Mouse (Mus musculus) neural tube, embryonic 12.5 days (tissue): ENCODE data around the gene Mrps7. TPM values are rescaled to one million over a fixed set of nuclear protein-coding genes. Genes with fewer than 3 reads are reported as not detected.
"Not testable (repeated sequence)": the region's sequence is repeated elsewhere in the genome, so short reads cannot be mapped to it uniquely, and the experiment has no call there.

Source experiments
- ATAC-seq: fragments of 200-750 bp; cut with Nextera tagmentation; 2 replicates; pipeline ENCODE4 v1.8.0; 2017; ENCODE audit warnings: low read depth, mild to moderate bottlenecking, moderate TSS enrichment, moderate library complexity; ENCODE audit not compliant: low FRiP score
- H3K27ac ChIP-seq: fragments of 300-500 bp; sonication (generic); 2 replicates; pipeline ENCODE4 v1.5.1; 2016
- H3K27me3 ChIP-seq: fragments of 300-500 bp; sonication (generic); replicated peaks from 2 replicates; pipeline ENCODE4 v1.6.1; 2016; ENCODE audit warnings: mild to moderate bottlenecking
- H3K36me3 ChIP-seq: fragments of 300-500 bp; sonication (generic); 2 replicates; pipeline ENCODE4 v1.6.1; 2016; ENCODE audit warnings: mild to moderate bottlenecking
- H3K4me1 ChIP-seq: fragments of 300-500 bp; sonication (generic); 2 replicates; pipeline ENCODE4 v1.6.1; 2016
- H3K4me2 ChIP-seq: fragments of 300-500 bp; sonication (generic); replicated peaks from 2 replicates; pipeline ENCODE4 v1.6.1; 2016; ENCODE audit warnings: mild to moderate bottlenecking
- H3K4me3 ChIP-seq: fragments of 300-500 bp; sonication (generic); 2 replicates; pipeline ENCODE4 v1.5.1; 2016
- H3K9ac ChIP-seq: fragments of 300-500 bp; sonication (generic); 2 replicates; pipeline ENCODE4 v1.6.1; 2016; ENCODE audit warnings: mild to moderate bottlenecking
- H3K9me3 ChIP-seq: fragments of 300-500 bp; sonication (generic); 2 replicates; pipeline ENCODE4 v1.6.1; 2016; ENCODE audit warnings: mild to moderate bottlenecking
- WGBS: fragments of 180-500 bp; shearing (Covaris S2); methylation state at CpG from one replicate; pipeline ENCODE4 v1.1.7; 2016; 5-methylcytosine and 5-hydroxymethylcytosine counted together
- polyA plus RNA-seq: library from polyadenylated mRNA; unstranded; fragments of >200 nt; fragmentation: Nextera tagmentation; extraction: Ambion mirVana; gene quantifications from 2 replicates; pipeline ENCODE4 v1.2.1, GENCODE M21; 2016

Gene Mrps7
- polyA plus RNA-seq, 1 experiment from 2014 or later, result 85.2 TPM

- not testable (repeated sequence) for H3K9ac ChIP-seq
- peaks cover 50% of the 10 kb centered on the region for H3K36me3 ChIP-seq
Measured at GRCm38 (mm10) chr11:115645498-115645897, 41.8 kb downstream of the Mrps7 start.

GRCm38 (mm10) chr11:115646439-115646838 is 42.7 kb downstream of the Mrps7 start:
- Histone ChIP-seq H3K27ac (no peak overlapping the region), H3K36me3 (peaks cover 52% of the 10 kb centered on the region), H3K9me3 (no peaks in the 10 kb centered on the region), H3K27me3 (no peaks in the 10 kb centered on the region), H3K9ac (no peak overlapping the region), H3K4me2 (no peak overlapping the region), H3K4me3 (no peak overlapping the region), H3K4me1 (no peaks in the 10 kb centered on the region)
- no peak for ATAC-seq
- 96% methylated on average over 9 of the region's 9 CpGs for WGBS

More at GRCm38 (mm10) chr11:115645498-115645897, 41.8 kb downstream of the Mrps7 start:
- not testable (repeated sequence) for H3K9me3 ChIP-seq, H3K4me3 ChIP-seq, H3K4me2 ChIP-seq, H3K27ac ChIP-seq, H3K27me3 ChIP-seq, H3K4me1 ChIP-seq, ATAC-seq
- WGBS, result 94% methylated on average over 14 of the region's 14 CpGs

- Histone ChIP-seq H3K36me3 (peaks cover 50% of the 10 kb centered on the region), H3K9ac (no peak overlapping the region), H3K9me3 (no peaks in the 10 kb centered on the region), H3K4me2 (no peak overlapping the region), H3K4me1 (no peaks in the 10 kb centered on the region), H3K27ac (no peak overlapping the region), H3K27me3 (no peaks in the 10 kb centered on the region), H3K4me3 (no peak overlapping the region)
- 71% methylated on average over 6 of the region's 6 CpGs for WGBS
- no peak for ATAC-seq
Measured at GRCm38 (mm10) chr11:115647459-115647858, 43.7 kb downstream of the Mrps7 start.

GRCm38 (mm10) chr11:115649706-115650105 is 46.0 kb downstream of the Mrps7 start:
- H3K9ac ChIP-seq, result no peak overlapping the region
- H3K4me2 ChIP-seq, result no peak overlapping the region
- no peaks in the 10 kb centered on the region for H3K4me1 ChIP-seq
- H3K27me3 ChIP-seq, result no peaks in the 10 kb centered on the region
- no peak overlapping the region for H3K27ac ChIP-seq
- ATAC-seq, result no peak
- no peaks in the 10 kb centered on the region for H3K9me3 ChIP-seq
- WGBS, result 73% methylated on average over 10 of the region's 10 CpGs
- H3K4me3 ChIP-seq, result no peak overlapping the region
- H3K36me3 ChIP-seq, result peaks cover 49% of the 10 kb centered on the region

- WGBS, result 94% methylated on average over 3 of the region's 3 CpGs
- H3K9me3 ChIP-seq, result no peaks in the 10 kb centered on the region
Measured at GRCm38 (mm10) chr11:115651680-115652079, 48.0 kb downstream of the Mrps7 start.

GRCm38 (mm10) chr11:115653194-115653593 is 49.5 kb downstream of the Mrps7 start:
- Histone ChIP-seq H3K9ac (no peak overlapping the region), H3K4me1 (no peaks in the 10 kb centered on the region), H3K27me3 (no peaks in the 10 kb centered on the region), H3K27ac (no peak overlapping the region), H3K36me3 (peaks cover 34% of the 10 kb centered on the region), H3K4me3 (no peak overlapping the region), H3K9me3 (no peaks in the 10 kb centered on the region), H3K4me2 (no peak overlapping the region)
- ATAC-seq, result no peak
- 90% methylated on average over 3 of the region's 3 CpGs for WGBS

More at GRCm38 (mm10) chr11:115651680-115652079, 48.0 kb downstream of the Mrps7 start:
- H3K4me1 ChIP-seq, result no peaks in the 10 kb centered on the region
- H3K4me2 ChIP-seq, result no peak overlapping the region
- ATAC-seq, result no peak
- no peak overlapping the region for H3K4me3 ChIP-seq
- peaks cover 44% of the 10 kb centered on the region for H3K36me3 ChIP-seq
- H3K9ac ChIP-seq, result no peak overlapping the region
- H3K27me3 ChIP-seq, result no peaks in the 10 kb centered on the region
- H3K27ac ChIP-seq, result no peak overlapping the region

GRCm38 (mm10) chr11:115654128-115654527 is 50.4 kb downstream of the Mrps7 start:
- H3K27me3 ChIP-seq, result no peaks in the 10 kb centered on the region
- no peak overlapping the region for H3K4me2 ChIP-seq
- 78% methylated on average over 2 of the region's 2 CpGs for WGBS
- no peak overlapping the region for H3K27ac ChIP-seq
- ATAC-seq, result no peak
- no peak overlapping the region for H3K9ac ChIP-seq
- H3K4me1 ChIP-seq, result no peaks in the 10 kb centered on the region
- H3K4me3 ChIP-seq, result no peak overlapping the region
- peaks cover 29% of the 10 kb centered on the region for H3K36me3 ChIP-seq
- no peaks in the 10 kb centered on the region for H3K9me3 ChIP-seq

Other genes with a start within 250 kb of the Mrps7 start
- 28.9 and 30.3 TPM in 2 replicates for gene Hid1, start 236.2 kb upstream of the Mrps7 start, polyA plus RNA-seq
- 30.0 and 30.1 TPM in 2 replicates for gene Cdr2l, start 222.0 kb upstream of the Mrps7 start, polyA plus RNA-seq
- gene Mrpl58, start 200.2 kb upstream of the Mrps7 start, polyA plus RNA-seq, result 193 and 199 TPM in 2 replicates
- 890 and 895 TPM in 2 replicates for gene Atp5h, start 184.0 kb upstream of the Mrps7 start, polyA plus RNA-seq
- 29.7 and 29.9 TPM in 2 replicates for gene Kctd2, start 183.8 kb upstream of the Mrps7 start, polyA plus RNA-seq
- gene Trim80, start 163.4 kb upstream of the Mrps7 start, polyA plus RNA-seq, result not detected in 2 replicates
- 0.09 and 0.14 TPM in 2 replicates for gene Slc16a5, start 141.5 kb upstream of the Mrps7 start, polyA plus RNA-seq
- 12.9 and 13.1 TPM in 2 replicates for gene Armc7, start 128.3 kb upstream of the Mrps7 start, polyA plus RNA-seq
- 84.8 and 87.1 TPM in 2 replicates for gene Nt5c, start 112.1 kb upstream of the Mrps7 start, polyA plus RNA-seq
- gene Jpt1, start 89.5 kb upstream of the Mrps7 start, polyA plus RNA-seq, result 999 and 1,042 TPM in 2 replicates
- 1,184 and 1,219 TPM in 2 replicates for gene Sumo2, start 67.6 kb upstream of the Mrps7 start, polyA plus RNA-seq
- gene Nup85, start 39.5 kb upstream of the Mrps7 start, polyA plus RNA-seq, result 141 and 143 TPM in 2 replicates
- gene Gga3, start 126 bp downstream of the Mrps7 start, polyA plus RNA-seq, result 33.7 and 38.5 TPM in 2 replicates
- gene Mif4gd, start 9.0 kb downstream of the Mrps7 start, polyA plus RNA-seq, result 11.6 and 12.5 TPM in 2 replicates
- 27.5 and 28.2 TPM in 2 replicates for gene Slc25a19, start 24.4 kb downstream of the Mrps7 start, polyA plus RNA-seq
- gene Grb2, start 104.7 kb downstream of the Mrps7 start, polyA plus RNA-seq, result 173 and 186 TPM in 2 replicates
- 32.6 and 34.7 TPM in 2 replicates for gene Tmem94, start 161.5 kb downstream of the Mrps7 start, polyA plus RNA-seq
- 14.4 and 16.7 TPM in 2 replicates for gene Caskin2, start 209.7 kb downstream of the Mrps7 start, polyA plus RNA-seq
- gene Tsen54, start 210.8 kb downstream of the Mrps7 start, polyA plus RNA-seq, result 26.4 and 30.7 TPM in 2 replicates
- gene Llgl2, start 220.1 kb downstream of the Mrps7 start, polyA plus RNA-seq, result 3.9 and 5.7 TPM in 2 replicates